Mouse (Mus musculus) B cell, adult 2 months (primary cell): ENCODE measurements at regions not wholly inside any gene's neighbourhood (a gene's known extent, or its start where the extent isn't known, plus 50 kb on each side); places are given as distances from the start of the nearest gene placed in this dataset.
"Not testable (repeated sequence)": the region's sequence is repeated elsewhere in the genome, so short reads cannot be mapped to it uniquely, and the experiment has no call there.

ENCODE experiments used
- DNase-seq, 2 experiments: peaks; one replicate each; pipeline ENCODE4 v3.0.0; 2022

DNA sequence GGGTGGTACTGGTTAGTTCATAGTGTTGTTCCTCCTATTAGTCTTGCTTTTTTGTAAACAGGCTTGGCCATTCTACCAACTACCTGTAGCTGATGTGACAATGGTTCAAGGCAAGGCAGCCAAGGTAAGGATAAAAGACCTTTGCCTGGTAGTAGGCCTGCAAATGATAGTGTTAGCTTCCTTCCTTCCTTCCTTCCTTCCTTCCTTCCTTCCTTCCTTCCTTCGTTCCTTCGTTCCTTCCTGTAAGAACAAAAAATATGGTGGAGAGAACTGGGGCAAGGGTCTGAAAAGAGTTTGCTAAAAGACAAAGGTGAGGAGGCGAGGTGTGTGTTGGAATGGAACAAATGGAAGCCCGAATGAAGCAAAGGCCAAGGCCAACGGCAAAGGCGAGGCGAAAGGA lies 84.8 kb upstream of the Ezh2 start:
- DNase-seq = peak in 1 of 2 experiments; percentile 9

DNA sequence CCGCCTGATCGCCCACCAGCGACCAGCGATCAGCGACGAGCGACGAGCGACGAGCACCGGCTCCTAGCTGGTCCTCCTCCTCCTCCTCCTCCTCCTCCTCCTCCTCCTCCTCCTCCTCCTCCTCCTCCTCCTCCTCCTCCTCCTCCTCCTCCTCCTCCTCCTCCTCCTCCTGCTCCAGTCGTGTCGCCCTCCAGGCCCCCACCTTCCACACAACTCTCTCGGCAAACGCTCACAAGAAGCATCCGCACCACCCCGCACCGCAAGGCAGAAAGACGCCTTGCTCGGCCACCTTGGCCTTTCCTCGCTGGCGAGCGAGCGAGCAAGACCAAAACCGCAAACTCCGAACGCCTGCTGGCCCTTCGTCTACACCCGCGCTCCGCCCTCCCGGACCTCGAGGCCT lies 77.6 kb upstream of the Ezh2 start:
- DNase-seq = peak; percentile 46 to 57

- peak; percentile 36 to 57 for DNase-seq
These were observed 57.7 kb upstream of the Ezh2 start for GRCm38 (mm10) chr6:47652880-47653279.

DNA sequence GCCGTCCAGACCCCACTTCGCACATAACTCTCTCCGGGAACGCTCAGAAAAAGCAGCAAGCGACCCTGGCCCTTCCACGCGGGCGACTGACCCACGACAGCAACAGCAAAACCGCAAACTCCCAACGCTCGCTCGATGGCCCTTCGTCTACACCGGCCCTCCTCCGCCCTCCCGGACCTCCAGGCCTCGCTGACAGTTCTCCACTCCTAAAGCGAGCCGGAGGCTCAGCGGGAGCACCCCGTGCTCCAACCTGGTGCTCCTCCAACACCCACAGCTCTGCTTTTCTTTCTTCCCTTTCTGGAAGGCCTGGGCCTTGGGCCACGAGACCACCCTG lies 56.2 kb upstream of the Ezh2 start:
- DNase-seq = not testable (repeated sequence)

- DNase-seq = peak; percentile 98 to 99
These were observed 55.6 kb upstream of the Ezh2 start for GRCm38 (mm10) chr6:47650463-47651384.

DNA sequence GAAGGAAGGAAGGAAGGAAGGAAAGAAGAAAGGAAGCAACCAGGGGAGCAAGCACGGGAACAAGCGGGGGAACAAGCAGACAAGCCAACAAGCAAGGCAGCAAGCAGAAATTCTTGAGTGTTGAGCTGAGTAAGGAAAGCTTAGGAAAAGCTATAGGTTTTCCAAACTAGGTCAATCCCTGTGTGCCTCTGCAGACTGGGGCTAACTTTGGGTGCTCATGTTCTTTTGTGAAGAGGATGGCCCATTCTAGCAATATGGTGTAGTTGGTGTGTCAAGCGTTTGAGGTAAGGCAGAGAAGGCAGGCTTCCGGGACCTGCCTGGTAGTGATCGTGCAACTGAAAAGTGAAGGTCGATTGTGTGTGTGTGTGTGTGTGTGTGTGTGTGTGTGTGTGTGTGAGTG lies 54.8 kb upstream of the Ezh2 start:
- DNase-seq = peak in 1 of 2 experiments; percentile 25

DNA sequence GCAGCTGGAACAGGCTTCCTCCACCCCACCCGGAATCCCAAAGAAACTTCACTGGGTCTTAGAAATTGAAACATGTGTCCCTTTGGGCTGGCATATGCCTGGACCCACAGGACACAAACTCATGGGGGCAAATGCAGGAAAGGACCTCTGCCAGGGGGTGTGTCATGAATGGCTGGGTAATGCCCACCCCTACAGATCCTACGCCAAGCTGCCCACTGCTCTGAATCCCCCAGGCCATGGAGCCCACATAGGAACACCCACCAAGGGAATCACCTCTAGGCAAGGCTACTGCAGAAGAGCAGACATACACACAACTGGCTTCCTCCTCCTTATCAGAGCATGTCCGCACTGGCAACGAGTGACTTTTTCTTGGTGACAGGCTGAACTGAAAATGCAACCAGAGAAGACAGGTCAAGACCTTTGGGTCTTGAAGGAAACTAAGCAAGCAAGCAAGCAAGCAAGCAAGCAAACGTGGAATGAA lies 54.4 kb upstream of the Ezh2 start:
- DNase-seq = peak in 1 of 2 experiments; percentile 9

DNA sequence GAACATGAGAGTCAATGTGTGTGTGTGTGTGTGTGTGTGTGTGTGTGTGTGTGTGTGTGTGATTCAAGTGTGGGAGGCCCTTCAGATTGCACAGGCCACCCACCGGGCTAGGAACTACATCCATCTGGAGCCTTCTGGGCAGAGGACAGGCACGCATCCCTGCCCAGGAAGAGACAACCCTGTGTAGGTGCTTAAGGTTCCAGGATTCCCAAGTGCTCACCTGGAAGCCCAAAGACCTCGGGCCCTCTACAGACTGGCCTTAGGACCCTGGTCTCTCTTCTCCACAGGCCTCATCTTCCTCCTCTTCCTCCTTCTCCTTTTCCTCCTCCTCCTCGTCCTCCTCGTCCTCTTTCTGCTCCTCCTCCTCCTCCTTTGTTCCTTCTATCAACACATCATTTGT lies 53.8 kb upstream of the Ezh2 start:
- DNase-seq = no peak

DNA sequence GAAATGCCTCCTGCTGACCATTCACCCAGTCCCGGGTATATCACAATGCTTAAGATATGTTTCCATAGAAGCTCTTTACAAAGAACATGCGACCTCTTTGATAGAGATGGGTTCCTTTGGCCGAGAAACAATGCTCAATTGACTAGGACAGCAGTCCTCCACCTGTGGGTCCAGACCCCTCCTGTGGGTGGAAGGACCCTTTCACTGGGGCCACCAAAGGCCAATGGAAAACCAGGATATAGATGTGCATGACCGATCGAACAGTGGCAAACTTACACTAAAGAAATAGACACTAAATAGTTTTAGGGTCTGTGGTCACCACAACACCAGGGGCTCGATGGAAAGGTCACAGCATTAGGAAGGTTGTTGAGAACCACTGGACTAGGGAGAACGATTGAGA lies 53.2 kb upstream of the Ezh2 start:
- no peak for DNase-seq

GRCm38 (mm10) chr6:47647876-47648275 lies 52.7 kb upstream of the Ezh2 start:
- DNase-seq = no peak

- no peak for DNase-seq
These were observed 51.8 kb upstream of the Ezh2 start for GRCm38 (mm10) chr6:47646731-47647567.

DNA sequence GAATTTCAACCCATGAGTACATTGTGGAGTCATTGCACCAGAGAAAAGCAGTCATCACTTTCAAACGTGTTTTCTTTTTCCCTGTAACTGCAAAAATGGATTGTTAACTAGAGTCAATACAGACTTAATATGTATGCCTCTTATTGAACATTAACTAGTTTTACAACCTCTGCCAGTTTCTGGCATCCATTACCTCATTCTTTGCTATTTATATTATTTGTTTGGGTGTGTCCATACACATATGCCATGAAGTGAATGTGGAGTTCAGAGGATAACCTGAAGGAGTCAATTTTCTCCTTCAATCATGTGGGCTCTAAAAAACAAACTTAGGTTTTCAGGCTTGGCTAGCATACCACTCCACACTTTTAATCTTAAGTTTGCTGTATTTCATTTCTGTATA lies 50.9 kb upstream of the Ezh2 start:
- DNase-seq = no peak
